Mouse (Mus musculus): ENCODE data around the gene Jam3. TPM values are rescaled to one million over a fixed set of nuclear protein-coding genes. Genes with fewer than 3 reads are reported as not detected.

Gene Jam3
- 0.32 TPM for polyA plus RNA-seq (2017; shearing (Covaris generic))

DNA sequence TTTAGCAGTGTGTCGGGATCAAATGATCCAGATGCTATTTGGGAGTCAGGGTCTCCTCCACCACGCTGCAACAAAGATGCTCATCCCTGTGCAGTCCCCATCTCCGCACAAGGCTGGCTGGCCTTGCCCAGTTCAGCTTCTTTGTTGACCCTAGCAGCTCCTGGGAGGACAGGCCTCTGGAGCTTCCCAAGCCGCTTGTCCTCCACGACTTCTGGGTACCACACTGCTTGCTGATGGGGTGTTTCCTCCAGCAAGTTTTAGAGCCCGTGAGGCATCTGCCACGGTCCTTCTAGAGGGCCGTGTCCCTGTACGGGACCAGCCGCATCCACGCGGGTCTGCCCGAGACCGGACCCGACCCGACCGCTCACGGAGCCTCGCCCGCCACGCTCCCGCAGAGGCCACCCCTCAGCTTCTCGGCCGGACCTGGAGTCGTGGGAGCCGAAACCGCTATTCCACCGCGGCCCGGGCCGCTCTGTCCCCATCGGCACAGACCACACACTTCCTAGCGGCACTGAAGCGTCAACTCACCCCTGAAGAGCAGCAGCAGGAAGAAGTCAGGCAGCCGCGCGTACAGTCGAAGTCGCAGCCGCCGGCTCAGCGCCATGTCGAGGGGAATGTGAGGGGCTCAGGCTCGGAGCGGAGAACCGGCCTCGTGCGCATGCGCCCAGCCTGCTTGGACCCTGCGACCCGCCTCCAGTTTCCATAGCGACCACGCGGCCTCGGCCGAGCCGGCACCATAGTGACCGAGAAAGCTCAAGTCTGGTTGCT is at the start of gene Jam3:
Jam3 (minus strand) TSS at position 659 of the 768 bp plus-strand sequence.

Other genes starting within 250 kb of the Jam3 start
- not detected for gene Gm1110, start 232.3 kb downstream of the Jam3 start, polyA plus RNA-seq (2017; shearing (Covaris generic))
- gene Acad8, start 155.9 kb downstream of the Jam3 start, polyA plus RNA-seq (2017; shearing (Covaris generic)): 27.2 TPM
- gene Thyn1, start 155.7 kb downstream of the Jam3 start, polyA plus RNA-seq (2017; shearing (Covaris generic)): 45.7 TPM
- 48.1 TPM for gene Vps26b, start 125.4 kb downstream of the Jam3 start, polyA plus RNA-seq (2017; shearing (Covaris generic))
- gene Ncapd3, start 125.2 kb downstream of the Jam3 start, polyA plus RNA-seq (2017; shearing (Covaris generic)): 41.6 TPM
- gene Igsf9b, start 143.8 kb upstream of the Jam3 start, polyA plus RNA-seq (2017; shearing (Covaris generic)): 0.02 TPM
- gene Spata19, start 241.4 kb upstream of the Jam3 start, polyA plus RNA-seq (2017; shearing (Covaris generic)): not detected